Mouse (Mus musculus): ENCODE measurements around the gene Arntl2.

DNA sequence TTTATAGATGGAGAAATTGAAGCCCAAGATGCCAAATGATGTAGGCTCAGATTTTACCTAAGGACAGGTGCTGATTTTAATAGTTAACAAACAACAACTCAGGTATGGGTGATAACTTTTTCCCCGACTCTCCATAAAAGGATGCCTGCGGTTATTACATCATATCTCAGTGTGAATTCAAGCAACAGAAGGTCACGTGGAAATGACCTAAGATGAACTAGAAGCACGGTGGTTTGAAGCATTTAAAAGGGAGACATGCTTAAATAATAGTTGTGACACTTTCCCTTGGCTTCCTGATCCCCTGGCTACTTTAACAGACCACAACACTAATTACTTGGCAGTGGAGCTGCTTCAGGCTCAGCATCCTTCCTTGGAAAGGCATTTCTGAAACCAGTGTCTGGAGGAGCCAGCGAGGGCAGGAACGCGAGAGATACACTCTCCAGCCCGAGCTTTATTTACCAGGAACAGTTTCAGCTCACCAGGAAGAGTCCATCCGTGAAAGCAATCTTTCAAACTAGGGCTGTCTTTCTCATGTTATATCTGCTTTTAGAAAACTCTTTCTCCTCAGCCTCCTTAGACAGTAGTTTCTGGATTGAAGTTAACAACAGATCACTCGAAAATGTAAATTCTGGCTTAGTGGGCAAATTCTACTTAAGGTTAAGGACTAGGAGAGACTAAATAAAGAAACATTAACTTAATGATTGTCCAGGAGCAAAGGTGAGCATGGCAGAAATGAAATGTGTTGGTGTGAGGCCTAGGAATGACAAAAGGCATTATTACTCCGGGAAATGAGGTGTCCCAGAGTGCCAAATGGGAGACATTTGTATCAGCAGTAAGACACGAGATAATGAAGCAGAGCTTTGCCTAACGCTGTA lies 86.3 kb downstream of the Arntl2 start:
- TF ChIP-seq CTCF (IDR thresholded peaks at IDR 0.05; ENCODE audit: extremely low read depth, insufficient read depth, insufficient read length, insufficient replicate concordance): no peak
- TF ChIP-seq POLR2A (IDR thresholded peaks at IDR 0.05; ENCODE audit: low read depth, low read length): no peak
